Mouse (Mus musculus): ENCODE data around the gene Mvb12b.

Mvb12b gene

GRCm38 (mm10) chr2:33736722-33737121, 151.0 kb downstream of the Mvb12b start:
- peak; percentile 62 for DNase-seq (ENCODE audit: low read depth, low spot score)

GRCm38 (mm10) chr2:33734781-33735485, 152.8 kb downstream of the Mvb12b start:
- peak; percentile 59 for DNase-seq (ENCODE audit: low read depth, low spot score)

GRCm38 (mm10) chr2:33729701-33730100, 158.0 kb downstream of the Mvb12b start:
- no peak for DNase-seq (ENCODE audit: low read depth, low spot score)

- DNase-seq (ENCODE audit: low read depth, low spot score): no peak
Observed at GRCm38 (mm10) chr2:33727199-33727598, 160.5 kb downstream of the Mvb12b start.

- no peak for DNase-seq (ENCODE audit: low read depth, low spot score)
Observed at GRCm38 (mm10) chr2:33720380-33720898, 167.3 kb downstream of the Mvb12b start.

- no peak for DNase-seq (ENCODE audit: low read depth, low spot score)
Observed at GRCm38 (mm10) chr2:33719339-33720066, 168.2 kb downstream of the Mvb12b start.

GRCm38 (mm10) chr2:33718561-33718960, 169.2 kb downstream of the Mvb12b start:
- DNase-seq (ENCODE audit: low read depth, low spot score): no peak

GRCm38 (mm10) chr2:33717821-33718351, 169.9 kb downstream of the Mvb12b start:
- DNase-seq (ENCODE audit: low read depth, low spot score): no peak

GRCm38 (mm10) chr2:33717378-33717777, 170.4 kb downstream of the Mvb12b start:
- no peak for DNase-seq (ENCODE audit: low read depth, low spot score)

- DNase-seq (ENCODE audit: low read depth, low spot score): no peak
Observed at GRCm38 (mm10) chr2:33716878-33717277, 170.9 kb downstream of the Mvb12b start.

- no peak for DNase-seq (ENCODE audit: low read depth, low spot score)
Observed at GRCm38 (mm10) chr2:33714932-33715331, 172.8 kb downstream of the Mvb12b start.

GRCm38 (mm10) chr2:33713580-33714260, 174.0 kb downstream of the Mvb12b start:
- no peak for DNase-seq (ENCODE audit: low read depth, low spot score)

- no peak for DNase-seq (ENCODE audit: low read depth, low spot score)
Observed at GRCm38 (mm10) chr2:33712811-33713210, 174.9 kb downstream of the Mvb12b start.

GRCm38 (mm10) chr2:33708831-33709230, 178.9 kb downstream of the Mvb12b start:
- no peak for DNase-seq (ENCODE audit: low read depth, low spot score)

GRCm38 (mm10) chr2:33708096-33708495, 179.7 kb downstream of the Mvb12b start:
- no peak for DNase-seq (ENCODE audit: low read depth, low spot score)

GRCm38 (mm10) chr2:33706403-33706802, 181.3 kb downstream of the Mvb12b start:
- no peak for DNase-seq (ENCODE audit: low read depth, low spot score)

GRCm38 (mm10) chr2:33705687-33706320, 181.9 kb downstream of the Mvb12b start:
- no peak for DNase-seq (ENCODE audit: low read depth, low spot score)

GRCm38 (mm10) chr2:33703286-33703685, 184.5 kb downstream of the Mvb12b start:
- DNase-seq (ENCODE audit: low read depth, low spot score): no peak

- no peak for DNase-seq (ENCODE audit: low read depth, low spot score)
Observed at GRCm38 (mm10) chr2:33702705-33703104, 185.0 kb downstream of the Mvb12b start.

GRCm38 (mm10) chr2:33701446-33701815, 186.3 kb downstream of the Mvb12b start:
- DNase-seq (ENCODE audit: low read depth, low spot score): no peak

- DNase-seq (ENCODE audit: low read depth, low spot score): no peak
Observed at GRCm38 (mm10) chr2:33700581-33701445, 186.9 kb downstream of the Mvb12b start.

Measured in A20 (cell line).